Mouse (Mus musculus) hindlimb bud, embryonic 11.5 days (tissue): ENCODE data around the gene Adgb.
A peak's percentile ranks its signal among the peaks of the same experiment; 100 is the strongest.

ENCODE experiments used
- DNase-seq: peaks from one replicate; pipeline ENCODE4 v3.0.0-alpha.2; 2012; ENCODE audit warnings: low read depth, low spot score; ENCODE audit errors: extremely low spot score

Gene Adgb

GRCm38 (mm10) chr10:10352184-10352583, 119.9 kb downstream of the Adgb start:
- DNase-seq = no peak

GRCm38 (mm10) chr10:10350550-10350949, 121.6 kb downstream of the Adgb start:
- DNase-seq = no peak

GRCm38 (mm10) chr10:10343930-10344329, 128.2 kb downstream of the Adgb start:
- no peak for DNase-seq

- DNase-seq = no peak
Observed at GRCm38 (mm10) chr10:10325560-10325959, 146.6 kb downstream of the Adgb start.

- DNase-seq = no peak
Observed at GRCm38 (mm10) chr10:10322961-10323360, 149.2 kb downstream of the Adgb start.

GRCm38 (mm10) chr10:10321119-10321781, 150.9 kb downstream of the Adgb start:
- peak; percentile 41 for DNase-seq

GRCm38 (mm10) chr10:10320364-10321083, 151.6 kb downstream of the Adgb start:
- no peak for DNase-seq

- DNase-seq = no peak
Observed at GRCm38 (mm10) chr10:10318086-10318485, 154.0 kb downstream of the Adgb start.

GRCm38 (mm10) chr10:10315631-10316030, 156.5 kb downstream of the Adgb start:
- no peak for DNase-seq

- DNase-seq = no peak
Observed at GRCm38 (mm10) chr10:10314521-10314920, 157.6 kb downstream of the Adgb start.

- no peak for DNase-seq
Observed at GRCm38 (mm10) chr10:10309877-10310426, 162.2 kb downstream of the Adgb start.

GRCm38 (mm10) chr10:10309056-10309455, 163.1 kb downstream of the Adgb start:
- no peak for DNase-seq

GRCm38 (mm10) chr10:10307384-10307783, 164.7 kb downstream of the Adgb start:
- DNase-seq = no peak

- DNase-seq = no peak
Observed at GRCm38 (mm10) chr10:10304370-10304769, 167.8 kb downstream of the Adgb start.

GRCm38 (mm10) chr10:10301692-10302091, 170.4 kb downstream of the Adgb start:
- DNase-seq = no peak

- DNase-seq = no peak
Observed at GRCm38 (mm10) chr10:10300915-10301439, 171.1 kb downstream of the Adgb start.

- no peak for DNase-seq
Observed at GRCm38 (mm10) chr10:10299987-10300386, 172.1 kb downstream of the Adgb start.

GRCm38 (mm10) chr10:10287221-10287867, 184.8 kb downstream of the Adgb start:
- DNase-seq = no peak
